Mouse (Mus musculus) hindbrain, embryonic 14.5 days (tissue): ENCODE measurements around the gene Map2k5. TPM values are rescaled to one million over a fixed set of nuclear protein-coding genes. Genes with fewer than 3 reads are reported as not detected.
A peak's percentile ranks its signal among the peaks of the same experiment; 100 is the strongest.

Source experiments
- ATAC-seq: fragments of 200-750 bp; cut with Nextera tagmentation; 2 replicates; pipeline ENCODE4 v1.8.0; 2017; ENCODE audit warnings: moderate number of reproducible peaks, mild to moderate bottlenecking, moderate TSS enrichment, moderate library complexity; ENCODE audit not compliant: low FRiP score
- DNase-seq: peaks from one replicate; pipeline ENCODE4 v3.0.0-alpha.2; 2015; ENCODE audit warnings: low spot score
- H3K27ac ChIP-seq: fragments of 300-500 bp; sonication (generic); 2 replicates; pipeline ENCODE4 v1.5.1; 2014; ENCODE audit warnings: mild to moderate bottlenecking, moderate library complexity
- H3K27me3 ChIP-seq: fragments of 300-500 bp; sonication (generic); 2 replicates; pipeline ENCODE4 v1.6.1; 2014; ENCODE audit warnings: mild to moderate bottlenecking, low read length, mixed read lengths; ENCODE audit not compliant: control insufficient read depth, insufficient read depth
- H3K36me3 ChIP-seq: fragments of 300-500 bp; sonication (generic); replicated peaks from 2 replicates; pipeline ENCODE4 v1.6.1; 2014; ENCODE audit not compliant: control insufficient read depth, insufficient read depth
- H3K4me1 ChIP-seq: fragments of 300-500 bp; sonication (generic); replicated peaks from 2 replicates; pipeline ENCODE4 v1.6.1; 2014; ENCODE audit warnings: antibody characterized with exemption, low read length, mixed read lengths; ENCODE audit not compliant: control insufficient read depth, insufficient read depth
- H3K4me2 ChIP-seq: fragments of 300-500 bp; sonication (generic); replicated peaks from 2 replicates; pipeline ENCODE4 v1.6.1; 2014; ENCODE audit warnings: mild to moderate bottlenecking, moderate library complexity
- H3K4me3 ChIP-seq: fragments of 300-500 bp; sonication (generic); replicated peaks from 2 replicates; pipeline ENCODE4 v1.5.1; 2014; ENCODE audit warnings: mild to moderate bottlenecking, low read length
- H3K9ac ChIP-seq: fragments of 300-500 bp; sonication (generic); 2 replicates; pipeline ENCODE4 v1.6.1; 2014
- H3K9me3 ChIP-seq: fragments of 300-500 bp; sonication (generic); 2 replicates; pipeline ENCODE4 v1.6.1; 2016; ENCODE audit warnings: low read length; ENCODE audit not compliant: control insufficient read depth
- WGBS: fragments of 180-500 bp; shearing (Covaris S2); extraction: QIAGEN DNeasy Blood & Tissue Kit; methylation state at CpG from one replicate; pipeline ENCODE4 v1.1.7; 2014; 5-methylcytosine and 5-hydroxymethylcytosine counted together
- polyA plus RNA-seq: library from polyadenylated mRNA; unstranded; fragments of >200 nt; fragmentation: Nextera tagmentation; extraction: Ambion mirVana; gene quantifications from 2 replicates; pipeline ENCODE4 v1.2.1, GENCODE M21; 2014

Map2k5 gene
- polyA plus RNA-seq, 1 experiment from 2014 or later, result 35.9 TPM

GRCm38 (mm10) chr9:63350030-63350429 is 27.7 kb downstream of the Map2k5 start:
- no peak overlapping the region for H3K4me3 ChIP-seq
- ATAC-seq (no peak), DNase-seq (no peak)
- no peaks in the 10 kb centered on the region for H3K9me3 ChIP-seq
- no peak overlapping the region for H3K4me2 ChIP-seq
- no peaks in the 10 kb centered on the region; the same call in 1 of the 2 replicates for H3K4me1 ChIP-seq
- no peak overlapping the region for H3K9ac ChIP-seq
- WGBS, result 94% methylated on average over 8 of the region's 8 CpGs
- H3K27me3 ChIP-seq, result no peaks in the 10 kb centered on the region
- no peak overlapping the region for H3K27ac ChIP-seq
- H3K36me3 ChIP-seq, result no peaks in the 10 kb centered on the region

- DNase-seq, result no peak
- Histone ChIP-seq H3K9ac (no peak overlapping the region), H3K4me3 (no peak overlapping the region), H3K27ac (no peak overlapping the region), H3K36me3 (no peaks in the 10 kb centered on the region), H3K4me2 (no peak overlapping the region), H3K9me3 (no peaks in the 10 kb centered on the region), H3K27me3 (no peaks in the 10 kb centered on the region), H3K4me1 (no peaks in the 10 kb centered on the region; the same call in 1 of the 2 replicates)
- no peak for ATAC-seq
- WGBS, result 85% methylated on average over 3 of the region's 3 CpGs
These were observed 28.5 kb downstream of the Map2k5 start for GRCm38 (mm10) chr9:63349241-63349640.

GRCm38 (mm10) chr9:63348146-63348545 is 29.6 kb downstream of the Map2k5 start:
- ATAC-seq, result no peak
- no peaks in the 10 kb centered on the region for H3K27me3 ChIP-seq
- WGBS, result 68% methylated on average over 1 of the region's 1 CpGs
- no peak overlapping the region for H3K27ac ChIP-seq
- no peaks in the 10 kb centered on the region for H3K36me3 ChIP-seq
- no peak for DNase-seq
- H3K9me3 ChIP-seq, result no peaks in the 10 kb centered on the region
- no peak overlapping the region for H3K4me2 ChIP-seq
- no peak overlapping the region for H3K9ac ChIP-seq
- no peak overlapping the region for H3K4me3 ChIP-seq
- H3K4me1 ChIP-seq, result no peaks in the 10 kb centered on the region; the same call in 1 of the 2 replicates

- H3K4me3 ChIP-seq, result no peak overlapping the region
- DNase-seq (no peak), ATAC-seq (no peak)
- H3K27me3 ChIP-seq, result no peaks in the 10 kb centered on the region
- no peak overlapping the region for H3K4me2 ChIP-seq
- WGBS, result 71% methylated on average over 6 of the region's 6 CpGs
- no peaks in the 10 kb centered on the region; the same call in 1 of the 2 replicates for H3K4me1 ChIP-seq
- H3K9ac ChIP-seq, result no peak overlapping the region
- no peaks in the 10 kb centered on the region for H3K36me3 ChIP-seq
- no peak overlapping the region for H3K27ac ChIP-seq
- H3K9me3 ChIP-seq, result no peaks in the 10 kb centered on the region
These were observed 31.7 kb downstream of the Map2k5 start for GRCm38 (mm10) chr9:63346029-63346428.

GRCm38 (mm10) chr9:63341761-63342160 is 35.9 kb downstream of the Map2k5 start:
- no peak overlapping the region for H3K9ac ChIP-seq
- 78% methylated on average over 3 of the region's 3 CpGs for whole genome bisulfite sequencing
- H3K27ac ChIP-seq, result no peak overlapping the region

GRCm38 (mm10) chr9:63339256-63339655 is 38.4 kb downstream of the Map2k5 start:
- WGBS, result 21% methylated on average over 6 of the region's 6 CpGs
- H3K4me2 ChIP-seq, result no peak overlapping the region
- no peak overlapping the region for H3K9ac ChIP-seq
- ATAC-seq, result no peak
- peak overlapping the region; percentile 73 for H3K27ac ChIP-seq
- H3K9me3 ChIP-seq, result no peaks in the 10 kb centered on the region
- no peak overlapping the region for H3K4me3 ChIP-seq
- no peaks in the 10 kb centered on the region for H3K27me3 ChIP-seq
- no peaks in the 10 kb centered on the region for H3K36me3 ChIP-seq
- peaks cover 21% of the 10 kb centered on the region for H3K4me1 ChIP-seq
- DNase-seq, result peak; percentile 47

More at GRCm38 (mm10) chr9:63341761-63342160, 35.9 kb downstream of the Map2k5 start:
- Histone ChIP-seq H3K4me2 (no peak overlapping the region), H3K4me3 (no peak overlapping the region), H3K9me3 (no peaks in the 10 kb centered on the region), H3K27me3 (no peaks in the 10 kb centered on the region), H3K36me3 (no peaks in the 10 kb centered on the region), H3K4me1 (peaks cover 21% of the 10 kb centered on the region)
- DNase-seq (no peak), ATAC-seq (no peak)

- ATAC-seq, result no peak
- Histone ChIP-seq H3K4me3 (no peak overlapping the region), H3K27ac (0 out of 2 replicates have a peak overlapping the region, but pooled peaks have one; percentile 56), H3K9ac (no peak overlapping the region), H3K27me3 (no peaks in the 10 kb centered on the region), H3K4me1 (peaks cover 21% of the 10 kb centered on the region), H3K4me2 (no peak overlapping the region), H3K36me3 (no peaks in the 10 kb centered on the region), H3K9me3 (no peaks in the 10 kb centered on the region)
- WGBS, result 50% methylated on average over 6 of the region's 6 CpGs
- DNase-seq, result no peak
These were observed 39.0 kb downstream of the Map2k5 start for GRCm38 (mm10) chr9:63338716-63339115.

- no peak overlapping the region for H3K4me2 ChIP-seq
- ATAC-seq (no peak), DNase-seq (no peak)
- 96% methylated on average over 4 of the region's 4 CpGs for WGBS
- H3K9me3 ChIP-seq, result no peaks in the 10 kb centered on the region
- peaks cover 21% of the 10 kb centered on the region for H3K4me1 ChIP-seq
- no peaks in the 10 kb centered on the region; the same call in 1 of the 2 replicates for H3K36me3 ChIP-seq
- no peak overlapping the region for H3K27ac ChIP-seq
- no peak overlapping the region for H3K9ac ChIP-seq
- no peak overlapping the region for H3K4me3 ChIP-seq
- no peaks in the 10 kb centered on the region for H3K27me3 ChIP-seq
These were observed 41.9 kb downstream of the Map2k5 start for GRCm38 (mm10) chr9:63335816-63336215.

- 98% methylated on average over 2 of the region's 2 CpGs for WGBS
These were observed 44.6 kb downstream of the Map2k5 start for GRCm38 (mm10) chr9:63333074-63333473.

GRCm38 (mm10) chr9:63331246-63331645 is 46.5 kb downstream of the Map2k5 start:
- H3K4me2 ChIP-seq, result no peak overlapping the region
- H3K4me3 ChIP-seq, result no peak overlapping the region
- DNase-seq (no peak), ATAC-seq (no peak)
- 96% methylated on average over 6 of the region's 6 CpGs for WGBS
- H3K9me3 ChIP-seq, result no peaks in the 10 kb centered on the region
- no peaks in the 10 kb centered on the region for H3K4me1 ChIP-seq
- H3K27ac ChIP-seq, result no peak overlapping the region
- no peaks in the 10 kb centered on the region; the same call in 1 of the 2 replicates for H3K36me3 ChIP-seq
- H3K9ac ChIP-seq, result no peak overlapping the region
- H3K27me3 ChIP-seq, result no peaks in the 10 kb centered on the region

More at GRCm38 (mm10) chr9:63333074-63333473, 44.6 kb downstream of the Map2k5 start:
- no peaks in the 10 kb centered on the region for H3K9me3 ChIP-seq
- no peaks in the 10 kb centered on the region for H3K27me3 ChIP-seq
- DNase-seq (no peak), ATAC-seq (no peak)
- H3K4me2 ChIP-seq, result no peak overlapping the region
- H3K36me3 ChIP-seq, result no peaks in the 10 kb centered on the region; the same call in 1 of the 2 replicates
- no peak overlapping the region for H3K4me3 ChIP-seq
- 0 out of 2 replicates have a peak, but pooled peaks cover 4% of the 10 kb centered on the region for H3K4me1 ChIP-seq
- H3K27ac ChIP-seq, result no peak overlapping the region
- no peak overlapping the region for H3K9ac ChIP-seq
